Mouse (Mus musculus): ENCODE measurements at regions not wholly inside any gene's neighbourhood (a gene's known extent, or its start where the extent isn't known, plus 50 kb on each side); places are given as distances from the start of the nearest gene placed in this dataset.

DNA sequence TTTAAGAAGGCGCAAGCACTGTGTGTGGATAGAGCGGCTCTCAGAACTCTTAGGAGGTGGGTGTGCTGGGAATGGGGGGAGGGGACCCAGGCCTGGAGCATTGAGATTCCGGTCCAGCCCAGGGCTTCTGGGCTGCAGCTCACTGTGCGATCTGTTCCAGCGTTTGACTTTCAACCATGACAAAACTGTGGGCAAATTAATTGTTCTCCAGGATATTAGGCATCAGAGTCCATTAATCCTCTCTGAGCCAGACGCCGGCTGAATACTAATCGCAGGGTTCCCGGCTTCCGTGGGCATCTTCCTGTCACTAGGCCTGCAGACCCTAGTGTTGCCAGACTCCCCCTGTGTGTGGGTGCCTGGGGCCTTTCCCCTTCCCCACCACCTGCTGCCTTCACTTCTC is 73.3 kb upstream of the Gm26897 start:
- peak; percentile 39 to 59 for DNase-seq

GRCm38 (mm10) chr5:111660968-111661367 is 72.8 kb upstream of the Gm26897 start:
- DNase-seq: no peak

GRCm38 (mm10) chr5:111661971-111662370 is 71.8 kb upstream of the Gm26897 start:
- peak; percentile 70 to 79 for DNase-seq

GRCm38 (mm10) chr5:111663831-111664230 is 69.9 kb upstream of the Gm26897 start:
- no peak for DNase-seq

DNA sequence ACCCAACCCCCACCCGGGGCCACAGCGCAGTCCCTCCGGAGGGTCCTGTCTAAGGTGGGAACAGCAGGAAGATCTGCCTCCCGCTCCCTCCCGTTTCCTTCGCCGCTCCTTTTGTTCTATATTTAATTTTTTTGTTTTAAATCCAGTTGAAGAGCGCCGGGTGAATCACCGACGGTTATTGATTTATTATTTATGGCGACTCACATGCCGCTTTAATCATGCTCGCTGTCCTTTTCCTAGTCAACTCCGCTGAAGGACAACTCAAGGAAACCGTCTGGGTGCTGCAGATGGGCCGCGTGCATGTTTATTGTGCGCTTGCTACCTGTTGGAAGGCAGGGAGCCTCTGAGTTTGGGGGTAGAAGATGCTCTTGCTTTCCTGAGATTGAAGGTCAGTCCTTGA is 68.3 kb upstream of the Gm26897 start:
- no peak for DNase-seq

GRCm38 (mm10) chr5:111666007-111666406 is 67.7 kb upstream of the Gm26897 start:
- DNase-seq: no peak

GRCm38 (mm10) chr5:111667901-111668300 is 65.8 kb upstream of the Gm26897 start:
- DNase-seq: peak; percentile 33 to 40

- no peak for DNase-seq
These were observed 64.6 kb upstream of the Gm26897 start for GRCm38 (mm10) chr5:111669139-111669538.

DNA sequence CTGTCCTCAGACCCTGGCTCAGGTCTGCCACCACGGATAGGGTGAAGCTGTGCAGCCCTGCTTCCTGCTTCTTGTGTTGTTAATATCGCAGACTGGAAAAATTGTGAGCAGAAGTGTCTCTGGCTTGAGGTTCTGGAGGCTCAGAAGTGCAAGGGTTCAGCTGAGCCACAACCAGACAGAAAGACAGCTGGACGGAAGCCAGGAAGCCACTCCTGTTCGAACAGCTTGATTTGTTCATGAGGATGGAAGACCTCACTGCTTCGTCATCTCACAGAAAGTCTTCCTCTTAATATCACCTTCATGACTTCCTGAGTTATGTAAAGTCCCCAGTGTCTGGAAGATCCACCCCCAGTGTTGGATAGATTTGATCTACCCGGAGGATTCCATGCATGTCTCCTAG is 62.0 kb upstream of the Gm26897 start:
- DNase-seq: peak in 1 of 2 experiments; percentile 33

- no peak for DNase-seq
These were observed 58.6 kb upstream of the Gm26897 start for GRCm38 (mm10) chr5:111674976-111675672.

- DNase-seq: peak; percentile 50 to 63
These were observed 58.0 kb upstream of the Gm26897 start for GRCm38 (mm10) chr5:111675673-111676261.

GRCm38 (mm10) chr5:111677847-111678311 is 55.8 kb upstream of the Gm26897 start:
- DNase-seq: peak; percentile 69 to 73

GRCm38 (mm10) chr5:111678496-111678895 is 55.2 kb upstream of the Gm26897 start:
- no peak for DNase-seq

DNA sequence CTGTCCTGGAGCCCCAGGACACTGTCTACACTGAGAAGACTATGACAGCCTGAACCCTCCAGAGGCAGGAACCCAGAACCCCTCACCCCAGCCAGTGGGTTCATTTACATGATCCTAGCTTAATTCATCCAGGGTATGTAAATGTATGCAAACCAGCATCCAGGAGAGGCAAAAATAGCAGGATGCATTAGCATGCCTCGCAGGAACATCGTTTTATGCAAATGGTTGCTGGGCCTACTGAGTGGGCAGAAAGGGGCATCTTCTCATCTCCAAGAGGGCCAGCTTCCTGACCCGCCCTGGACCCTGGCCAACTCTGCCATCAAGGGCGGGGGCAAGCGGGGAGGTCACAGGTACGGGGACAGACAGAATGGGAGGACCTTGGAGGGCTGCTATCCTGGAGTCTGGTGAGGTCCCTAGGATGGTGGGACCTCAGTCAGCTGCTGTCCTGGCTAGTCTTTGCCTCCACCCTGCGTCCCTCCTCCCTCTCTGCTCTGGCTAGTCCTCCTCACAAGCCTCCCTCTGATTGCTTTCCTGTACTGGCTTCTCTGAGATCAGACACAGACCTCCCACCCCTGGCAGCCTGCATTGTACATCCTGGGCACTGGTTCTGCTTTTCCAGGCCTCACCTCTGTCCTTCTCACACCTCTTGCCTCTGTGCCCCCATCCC is 52.2 kb upstream of the Gm26897 start:
- DNase-seq: peak in 1 of 2 experiments; percentile 33

- peak; percentile 49 to 62 for DNase-seq
These were observed 50.8 kb upstream of the Gm26897 start for GRCm38 (mm10) chr5:111682899-111683298.

Measured in cerebellum, postnatal 10 days (tissue).